Mouse (Mus musculus) erythroblast, embryonic 14.5 days (primary cell): ENCODE data around the gene Tpt1.

Experiments used
- GATA1 ChIP-seq: IDR thresholded peaks from 2 replicates; pipeline ENCODE4 v1.6.1; 2012; ENCODE audit warnings: low read length, inconsistent platforms, mixed read lengths
- TAL1 ChIP-seq: IDR thresholded peaks from 3 replicates; pipeline ENCODE4 v1.6.1; 2012; ENCODE audit warnings: low read length, inconsistent platforms, mixed read lengths

DNA sequence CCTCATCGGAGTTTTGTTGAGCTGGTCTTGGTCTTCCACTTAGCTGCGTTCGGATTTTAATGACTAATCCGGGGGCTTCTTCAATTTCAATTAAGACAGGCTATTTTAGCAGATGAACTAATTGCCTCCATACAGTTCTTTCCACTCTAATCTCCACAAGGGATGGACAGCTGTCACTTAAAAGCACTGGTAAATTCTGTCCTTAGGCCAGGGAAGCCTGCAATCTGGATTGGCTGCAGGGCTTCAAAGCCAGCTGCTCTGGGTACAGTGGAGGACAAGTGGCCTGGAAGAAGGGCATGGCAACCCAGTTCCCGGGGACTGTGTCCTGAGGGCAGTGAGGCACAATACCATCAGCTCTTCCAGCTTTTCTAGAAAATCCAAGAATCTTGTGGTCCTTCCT is 26.2 kb downstream of the Tpt1 start:
- TF ChIP-seq GATA1 (no peak), TAL1 (no peak)
